15 mouse cellular contexts compared by ENCODE assay signal in the genomic region with DNA sequence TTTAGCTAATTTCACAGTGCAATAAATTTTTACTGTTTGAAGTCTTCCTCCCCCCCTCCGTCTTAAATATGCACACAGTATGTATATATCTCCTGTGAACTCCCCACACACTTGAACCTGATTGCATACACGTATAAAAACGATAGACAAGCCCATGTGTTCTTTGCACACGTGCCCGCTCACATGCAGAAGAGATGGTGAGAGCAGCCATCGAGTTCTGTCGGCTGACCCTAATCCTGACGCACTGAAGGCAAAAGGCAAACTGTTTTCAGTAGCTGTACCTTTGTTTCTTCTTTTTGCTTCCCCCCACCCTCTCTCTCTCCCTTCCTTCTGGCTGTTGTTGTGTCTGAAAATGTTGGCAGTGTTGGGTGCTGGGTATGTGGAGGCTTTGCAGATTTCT. TPM values are rescaled to one million over a fixed set of nuclear protein-coding genes. Genes with fewer than 3 reads are reported as not detected.
DNase-seq lines count a peak whose midpoint lies in the region; ATAC-seq lines count a peak whose summit lies in the region.
"Had no signal": no experiment of that assay in that cellular context is flagged by ENCODE, and none has a peak within 500 bp of the region (broad histone marks: within the 10 kb centered on the region; RNA-seq: fewer than 3 reads in every experiment).

No protein-coding gene starts in this region.

- H3K4me3 ChIP-seq in hindbrain, embryonic 14.5 days (replicated peaks; ENCODE audit: low read length) = no peak overlapping the region
- no peak overlapping the region for H3K4me3 ChIP-seq in hindbrain, embryonic 11.5 days (ENCODE audit: low read depth, low read length)
- H3K4me3 ChIP-seq in embryonic facial prominence, embryonic 10.5 days = no peak overlapping the region
- no peak overlapping the region for H3K4me3 ChIP-seq in embryonic facial prominence, embryonic 14.5 days (ENCODE audit: low read depth, low read length)
- no peak overlapping the region for H3K4me3 ChIP-seq in midbrain, embryonic 16.5 days (ENCODE audit: low read depth, low read length)
- H3K4me3 ChIP-seq: heart, embryonic 15.5 days; liver, embryonic 12.5 days had no signal

- 56% methylated on average over 8 of the region's 8 CpGs for WGBS in hindbrain, embryonic 14.5 days
- WGBS in hindbrain, embryonic 11.5 days = 68% methylated on average over 8 of the region's 8 CpGs
- 67% methylated on average over 8 of the region's 8 CpGs for WGBS in embryonic facial prominence, embryonic 10.5 days
- WGBS in embryonic facial prominence, embryonic 14.5 days = 24% methylated on average over 8 of the region's 8 CpGs
- 45% methylated on average over 8 of the region's 8 CpGs for WGBS in midbrain, embryonic 16.5 days

- H3K27ac ChIP-seq in hindbrain, embryonic 14.5 days = peak overlapping the region; percentile 72
- no peak overlapping the region for H3K27ac ChIP-seq in hindbrain, embryonic 11.5 days (ENCODE audit: low read depth, low read length)
- H3K27ac ChIP-seq in embryonic facial prominence, embryonic 10.5 days (replicated peaks) = peak overlapping the region; percentile 25; the same call in 1 of the 2 replicates
- peak overlapping the region; percentile 55 for H3K27ac ChIP-seq in embryonic facial prominence, embryonic 14.5 days (replicated peaks; ENCODE audit: low read depth, low read length)
- H3K27ac ChIP-seq in midbrain, embryonic 16.5 days (ENCODE audit: low read length) = peak overlapping the region; percentile 83
- H3K27ac ChIP-seq: heart, embryonic 15.5 days; liver, embryonic 12.5 days had no signal

- H3K27me3 ChIP-seq in hindbrain, embryonic 14.5 days (ENCODE audit: control insufficient read depth, insufficient read depth, low read length) = no peaks in the 10 kb centered on the region
- H3K27me3 ChIP-seq in hindbrain, embryonic 11.5 days (ENCODE audit: control insufficient read depth, insufficient read depth, low read length) = no peaks in the 10 kb centered on the region
- no peaks in the 10 kb centered on the region for H3K27me3 ChIP-seq in embryonic facial prominence, embryonic 10.5 days (replicated peaks; ENCODE audit: low read depth, poor library complexity, severe bottlenecking)
- no peaks in the 10 kb centered on the region for H3K27me3 ChIP-seq in embryonic facial prominence, embryonic 14.5 days (replicated peaks; ENCODE audit: control insufficient read depth, insufficient read depth, low read length)
- no peaks in the 10 kb centered on the region for H3K27me3 ChIP-seq in midbrain, embryonic 16.5 days (ENCODE audit: control insufficient read depth, insufficient read depth, low read depth, low read length)
- H3K27me3 ChIP-seq: heart, embryonic 15.5 days; liver, embryonic 12.5 days had no signal

- peaks cover 22% of the 10 kb centered on the region; the same call in 1 of the 2 replicates for H3K4me1 ChIP-seq in hindbrain, embryonic 14.5 days (replicated peaks; ENCODE audit: control insufficient read depth, insufficient read depth, low read length)
- H3K4me1 ChIP-seq in hindbrain, embryonic 11.5 days (replicated peaks; ENCODE audit: control insufficient read depth, insufficient read depth, low read length) = no peaks in the 10 kb centered on the region
- peaks cover 22% of the 10 kb centered on the region for H3K4me1 ChIP-seq in embryonic facial prominence, embryonic 10.5 days
- H3K4me1 ChIP-seq in embryonic facial prominence, embryonic 14.5 days (ENCODE audit: control insufficient read depth, insufficient read depth, low read length) = peaks cover 11% of the 10 kb centered on the region
- H3K4me1 ChIP-seq in midbrain, embryonic 16.5 days (ENCODE audit: control insufficient read depth, insufficient read depth, low read length) = peaks cover 26% of the 10 kb centered on the region
- H3K4me1 ChIP-seq: heart, embryonic 15.5 days; liver, embryonic 12.5 days had no signal

- H3K36me3 ChIP-seq in hindbrain, embryonic 14.5 days (replicated peaks; ENCODE audit: control insufficient read depth, insufficient read depth) = no peaks in the 10 kb centered on the region
- no peaks in the 10 kb centered on the region for H3K36me3 ChIP-seq in hindbrain, embryonic 11.5 days (ENCODE audit: control insufficient read depth, insufficient read depth, low read length)
- H3K36me3 ChIP-seq in embryonic facial prominence, embryonic 10.5 days (replicated peaks) = no peaks in the 10 kb centered on the region
- no peaks in the 10 kb centered on the region for H3K36me3 ChIP-seq in embryonic facial prominence, embryonic 14.5 days (ENCODE audit: control insufficient read depth, insufficient read depth, low read length)
- H3K36me3 ChIP-seq in midbrain, embryonic 16.5 days (ENCODE audit: control insufficient read depth, insufficient read depth, low read length) = no peaks in the 10 kb centered on the region
- H3K36me3 ChIP-seq: heart, embryonic 15.5 days; liver, embryonic 12.5 days had no signal

- H3K4me2 ChIP-seq in hindbrain, embryonic 14.5 days (replicated peaks) = no peak overlapping the region
- no peak overlapping the region for H3K4me2 ChIP-seq in hindbrain, embryonic 11.5 days (replicated peaks; ENCODE audit: low read depth, low read length)
- H3K4me2 ChIP-seq in embryonic facial prominence, embryonic 14.5 days (ENCODE audit: low read depth, low read length) = peak overlapping the region; percentile 42
- peak overlapping the region; percentile 35 for H3K4me2 ChIP-seq in midbrain, embryonic 16.5 days (ENCODE audit: low read length)
- H3K4me2 ChIP-seq: heart, embryonic 15.5 days; liver, embryonic 12.5 days had no signal

- no peaks in the 10 kb centered on the region for H3K9me3 ChIP-seq in hindbrain, embryonic 14.5 days (ENCODE audit: control insufficient read depth, low read length)
- H3K9me3 ChIP-seq in hindbrain, embryonic 11.5 days (ENCODE audit: control insufficient read depth, low read length) = no peaks in the 10 kb centered on the region
- H3K9me3 ChIP-seq in embryonic facial prominence, embryonic 10.5 days = no peaks in the 10 kb centered on the region
- no peaks in the 10 kb centered on the region for H3K9me3 ChIP-seq in embryonic facial prominence, embryonic 14.5 days (ENCODE audit: control insufficient read depth, low read length)
- no peaks in the 10 kb centered on the region for H3K9me3 ChIP-seq in midbrain, embryonic 16.5 days (replicated peaks; ENCODE audit: control insufficient read depth, low read length, poor library complexity, severe bottlenecking)
- H3K9me3 ChIP-seq: heart, embryonic 15.5 days; liver, embryonic 12.5 days had no signal

- ATAC-seq in hindbrain, embryonic 14.5 days (ENCODE audit: low FRiP score) = no peak
- no peak for ATAC-seq in hindbrain, embryonic 11.5 days (ENCODE audit: low FRiP score)
- no peak for ATAC-seq in embryonic facial prominence, embryonic 14.5 days (ENCODE audit: low read depth)
- ATAC-seq in midbrain, embryonic 16.5 days = 0 out of 2 replicates have a peak, but pooled peaks have one; percentile 42
- ATAC-seq: forebrain, embryonic 14.5 days; intestine, postnatal 0 days; liver, embryonic 12.5 days had no signal

- no peak overlapping the region for H3K9ac ChIP-seq in hindbrain, embryonic 14.5 days
- no peak overlapping the region for H3K9ac ChIP-seq in hindbrain, embryonic 11.5 days (ENCODE audit: low read depth, low read length)
- 0 out of 2 replicates have a peak overlapping the region, but pooled peaks have one; percentile 25 for H3K9ac ChIP-seq in embryonic facial prominence, embryonic 14.5 days (ENCODE audit: low read depth, low read length)
- H3K9ac ChIP-seq in midbrain, embryonic 16.5 days (ENCODE audit: low read depth, low read length) = peak overlapping the region; percentile 39; the same call in 1 of the 2 replicates
- H3K9ac ChIP-seq: heart, embryonic 15.5 days; liver, embryonic 12.5 days had no signal

- DNase-seq in hindbrain, embryonic 14.5 days (ENCODE audit: low spot score) = no peak
- no peak for DNase-seq in hindbrain, embryonic 11.5 days (ENCODE audit: low spot score)
- DNase-seq in embryonic facial prominence, embryonic 10.5 days (ENCODE audit: low spot score) = no peak
- no peak for DNase-seq in embryonic facial prominence, embryonic 14.5 days (ENCODE audit: low spot score)
- DNase-seq in frontal cortex, postnatal 25 days (ENCODE audit: low spot score in 2 of 2) = no peak
- DNase-seq in testis, postnatal 14 days (ENCODE audit: low spot score) = no peak
- DNase-seq: cerebellum, adult 9-11 months; gastrocnemius, postnatal 25 days; right cerebral cortex, adult 18-20 months; thymus, postnatal 25 days had no signal

RNA-seq across cellular contexts. Expression of a gene that starts 18.4 kb away (rescaled TPM):
- polyA plus RNA-seq in hindbrain, embryonic 14.5 days (2014; fragmentation: Nextera tagmentation; extraction: Ambion mirVana) = 30.2 and 34.7 TPM in 2 replicates
- 36.4 and 47.1 TPM in 2 replicates for polyA plus RNA-seq in hindbrain, embryonic 11.5 days (2014; fragmentation: Nextera tagmentation; extraction: Ambion mirVana)
- polyA plus RNA-seq in embryonic facial prominence, embryonic 10.5 days (2016; fragmentation: Nextera tagmentation; extraction: Ambion mirVana) = 16.4 and 18.8 TPM in 2 replicates
- polyA plus RNA-seq in embryonic facial prominence, embryonic 14.5 days (2014; fragmentation: Nextera tagmentation; extraction: Ambion mirVana) = 14.2 and 17.0 TPM in 2 replicates
- 44.7 and 57.0 TPM in 2 replicates for polyA plus RNA-seq in midbrain, embryonic 16.5 days (2015; fragmentation: Nextera tagmentation; extraction: Ambion mirVana)

Comparison
In these comparisons a context has a peak if more than half of its experiments do, and no peak if none do; other contexts are left out.
1. H3K4me2 ChIP-seq: peak in embryonic facial prominence, embryonic 14.5 days (single experiment) and midbrain, embryonic 16.5 days (single experiment); none in hindbrain, embryonic 14.5 days (single experiment) and hindbrain, embryonic 11.5 days (single experiment).
2. H3K9ac ChIP-seq: peak in embryonic facial prominence, embryonic 14.5 days (single experiment) and midbrain, embryonic 16.5 days (single experiment); none in hindbrain, embryonic 14.5 days (single experiment) and hindbrain, embryonic 11.5 days (single experiment).